Mouse (Mus musculus) bone marrow, adult 2 months (tissue): ENCODE results near the gene Rai14. TPM values are rescaled to one million over a fixed set of nuclear protein-coding genes. Genes with fewer than 3 reads are reported as not detected.

ENCODE experiments used
- H3K27ac ChIP-seq: fragments of 200-500 bp; 2 replicates; pipeline ENCODE4 v1.5.1; 2012; ENCODE audit warnings: low read depth, mild to moderate bottlenecking, control low read depth, inconsistent platforms, low read length; ENCODE audit not compliant: control insufficient read depth, poor library complexity, insufficient read depth
- H3K4me1 ChIP-seq: fragments of 200-500 bp; 2 replicates; pipeline ENCODE4 v1.6.1; 2011; ENCODE audit warnings: low read length; ENCODE audit not compliant: control insufficient read depth, insufficient read depth
- H3K4me3 ChIP-seq: fragments of 200-500 bp; replicated peaks from 2 replicates; pipeline ENCODE3; 2011; ENCODE audit warnings: mild to moderate bottlenecking, low read depth, low read length, control low read depth; ENCODE audit not compliant: control insufficient read depth
- CTCF ChIP-seq: fragments of 200-500 bp; IDR thresholded peaks from 2 replicates; pipeline ENCODE4 v1.5.1; 2011; ENCODE audit warnings: low read length, control low read depth; ENCODE audit not compliant: control insufficient read depth, insufficient read depth
- POLR2A ChIP-seq: fragments of 200-500 bp; IDR thresholded peaks from 2 replicates; pipeline ENCODE4 v1.6.1; 2011; ENCODE audit warnings: low read depth, mild to moderate bottlenecking, control low read depth, low read length, borderline replicate concordance; ENCODE audit not compliant: control insufficient read depth
- WGBS: fragments of 180-500 bp; shearing (Covaris S2); methylation state at CpG from one replicate; pipeline ENCODE4 v1.1.7; 2018; 5-methylcytosine and 5-hydroxymethylcytosine counted together
- polyA plus RNA-seq: library from polyadenylated mRNA; stranded (reverse); fragments of >200 nt; gene quantifications from 2 replicates; pipeline ENCODE4 v1.2.4, GENCODE M21; 2011; ENCODE audit warnings: low replicate concordance; ENCODE audit not compliant: missing spikeins, insufficient read depth, insufficient read length

Rai14 gene
- polyA plus RNA-seq, 1 experiment: 11.1 TPM

- no peaks in the 10 kb centered on the region for H3K4me1 ChIP-seq
- no peak overlapping the region for H3K27ac ChIP-seq
- no peak for TF ChIP-seq POLR2A
- TF ChIP-seq CTCF: no peak
- no peak overlapping the region for H3K4me3 ChIP-seq
- 79% methylated on average over 2 of the region's 2 CpGs for WGBS
These were observed 96.1 kb downstream of the Rai14 start for GRCm38 (mm10) chr15:10618276-10618675.

- TF ChIP-seq CTCF (no peak), POLR2A (no peak)
- H3K27ac ChIP-seq: no peak overlapping the region
- no peak overlapping the region for H3K4me3 ChIP-seq
- H3K4me1 ChIP-seq: no peaks in the 10 kb centered on the region
- WGBS: 61% methylated on average over 6 of the region's 6 CpGs
These were observed 98.4 kb downstream of the Rai14 start for GRCm38 (mm10) chr15:10616001-10616400.

- no peak overlapping the region for H3K27ac ChIP-seq
- no peaks in the 10 kb centered on the region; the same call in 1 of the 2 replicates for H3K4me1 ChIP-seq
- 91% methylated on average over 9 of the region's 9 CpGs for WGBS
- no peak for TF ChIP-seq CTCF
- TF ChIP-seq POLR2A: no peak
- H3K4me3 ChIP-seq: no peak overlapping the region
These were observed 103.4 kb downstream of the Rai14 start for GRCm38 (mm10) chr15:10611040-10611439.

GRCm38 (mm10) chr15:10609107-10609506 lies 105.3 kb downstream of the Rai14 start:
- TF ChIP-seq CTCF (no peak), POLR2A (no peak)
- WGBS: 84% methylated on average over 4 of the region's 4 CpGs
- Histone ChIP-seq H3K27ac (no peak overlapping the region), H3K4me3 (no peak overlapping the region), H3K4me1 (no peaks in the 10 kb centered on the region; the same call in 1 of the 2 replicates)

GRCm38 (mm10) chr15:10608508-10609098 lies 105.8 kb downstream of the Rai14 start:
- TF ChIP-seq CTCF (no peak), POLR2A (no peak)
- H3K4me1 ChIP-seq: no peaks in the 10 kb centered on the region; the same call in 1 of the 2 replicates
- H3K4me3 ChIP-seq: no peak overlapping the region
- no peak overlapping the region for H3K27ac ChIP-seq
- 82% methylated on average over 6 of the region's 6 CpGs for WGBS

- 36% methylated on average over 7 of the region's 7 CpGs for WGBS
- Histone ChIP-seq H3K4me3 (no peak overlapping the region), H3K4me1 (no peaks in the 10 kb centered on the region; the same call in 1 of the 2 replicates), H3K27ac (no peak overlapping the region)
- TF ChIP-seq CTCF (no peak), POLR2A (no peak)
These were observed 115.0 kb downstream of the Rai14 start for GRCm38 (mm10) chr15:10599413-10599812.

GRCm38 (mm10) chr15:10598259-10599225 lies 115.9 kb downstream of the Rai14 start:
- 74% methylated on average over 16 of the region's 16 CpGs for WGBS

GRCm38 (mm10) chr15:10596871-10597270 lies 117.6 kb downstream of the Rai14 start:
- no peak for TF ChIP-seq POLR2A
- 85% methylated on average over 9 of the region's 9 CpGs for WGBS
- Histone ChIP-seq H3K4me3 (no peak overlapping the region), H3K27ac (no peak overlapping the region), H3K4me1 (no peaks in the 10 kb centered on the region; the same call in 1 of the 2 replicates)

More at GRCm38 (mm10) chr15:10598259-10599225, 115.9 kb downstream of the Rai14 start:
- Histone ChIP-seq H3K4me3 (no peak overlapping the region), H3K27ac (no peak overlapping the region), H3K4me1 (no peaks in the 10 kb centered on the region; the same call in 1 of the 2 replicates)
- TF ChIP-seq CTCF (no peak), POLR2A (no peak)

GRCm38 (mm10) chr15:10595408-10595807 lies 119.0 kb downstream of the Rai14 start:
- no peak for TF ChIP-seq POLR2A
- TF ChIP-seq CTCF: no peak
- WGBS: 85% methylated on average over 6 of the region's 6 CpGs

More at GRCm38 (mm10) chr15:10595408-10595807, 119.0 kb downstream of the Rai14 start:
- H3K27ac ChIP-seq: no peak overlapping the region
- no peaks in the 10 kb centered on the region; the same call in 1 of the 2 replicates for H3K4me1 ChIP-seq
- no peak overlapping the region for H3K4me3 ChIP-seq
